Mouse (Mus musculus) testis, postnatal 10 days (tissue): ENCODE results near the gene Il17f.
"Not testable (repeated sequence)": the region's sequence is repeated elsewhere in the genome, so short reads cannot be mapped to it uniquely, and the experiment has no call there.

ENCODE experiments used
- DNase-seq: peaks from one replicate; pipeline ENCODE4 v3.0.0; 2021; ENCODE audit warnings: low spot score

Il17f gene

DNA sequence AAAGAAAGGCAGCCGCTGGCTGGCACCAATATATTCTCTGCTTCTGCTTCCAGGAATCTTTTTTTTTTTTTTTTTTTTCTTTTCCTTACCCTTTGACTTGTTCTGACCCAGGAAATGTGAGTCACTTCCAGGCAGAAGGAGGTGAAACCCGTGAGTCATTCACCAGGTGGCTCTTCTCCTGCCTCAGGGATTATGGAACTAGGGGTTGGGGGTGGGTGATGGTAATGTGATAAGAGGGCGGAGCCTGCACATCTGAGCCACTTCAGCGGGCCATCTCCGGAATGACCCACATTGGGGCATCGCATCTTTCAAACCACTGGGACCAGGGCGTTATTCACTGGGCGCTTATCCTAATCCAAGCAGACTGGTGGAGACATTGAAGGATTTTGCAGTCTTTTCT is 3.4 kb downstream of the Il17f start:
- DNase-seq: no peak

DNA sequence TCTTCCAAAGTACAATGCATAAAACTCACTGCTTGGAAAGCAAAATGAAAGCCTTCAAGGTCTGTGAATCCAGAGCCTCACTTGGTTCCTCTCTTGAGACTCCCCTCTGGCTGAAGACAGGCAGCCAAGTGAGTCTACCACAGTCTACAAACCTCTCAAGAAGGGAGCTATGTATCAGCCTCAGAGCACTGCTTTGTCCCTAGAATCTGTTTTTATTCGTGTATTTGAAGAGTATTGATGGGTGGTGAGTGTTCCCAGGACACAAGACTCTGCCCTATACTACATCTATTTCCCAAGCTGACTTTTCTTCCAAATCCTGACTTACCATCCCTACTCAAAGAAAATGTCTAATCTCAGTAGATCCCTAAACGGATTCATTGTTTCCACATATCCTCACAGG is 12.1 kb downstream of the Il17f start:
- DNase-seq: no peak

DNA sequence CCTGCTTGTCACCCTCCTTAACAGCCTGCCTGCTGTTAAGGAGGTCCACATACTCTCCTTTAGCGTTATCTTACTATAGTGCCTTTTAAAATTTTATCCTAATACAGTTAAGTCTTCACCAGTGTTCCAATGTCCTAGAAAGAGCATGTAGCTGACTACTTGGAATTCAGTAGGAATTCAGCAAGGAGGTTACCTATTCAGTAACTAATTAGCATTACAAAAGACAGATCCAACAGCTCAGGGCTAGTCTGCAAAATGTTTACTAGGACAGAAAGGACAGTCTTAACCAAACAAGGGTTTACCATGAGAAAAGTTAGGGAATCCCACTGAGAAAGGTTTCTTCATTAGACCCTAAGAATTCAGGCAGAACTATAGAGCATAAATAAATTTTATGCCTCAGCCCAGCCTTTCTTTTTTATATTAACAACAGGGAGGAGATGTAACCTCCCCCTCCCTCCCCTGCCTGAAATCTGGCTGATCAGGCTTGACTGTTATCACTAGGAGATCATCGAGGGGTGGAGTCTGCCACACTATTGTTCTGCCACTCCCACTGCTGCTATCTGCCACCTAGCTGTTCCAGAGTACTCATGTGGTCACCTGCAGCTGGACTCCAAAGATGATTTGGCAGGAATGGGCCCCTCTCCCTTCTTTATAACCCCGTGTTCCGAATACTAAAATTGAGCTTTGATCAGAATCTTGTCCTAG is 16.2 kb downstream of the Il17f start:
- not testable (repeated sequence) for DNase-seq

DNA sequence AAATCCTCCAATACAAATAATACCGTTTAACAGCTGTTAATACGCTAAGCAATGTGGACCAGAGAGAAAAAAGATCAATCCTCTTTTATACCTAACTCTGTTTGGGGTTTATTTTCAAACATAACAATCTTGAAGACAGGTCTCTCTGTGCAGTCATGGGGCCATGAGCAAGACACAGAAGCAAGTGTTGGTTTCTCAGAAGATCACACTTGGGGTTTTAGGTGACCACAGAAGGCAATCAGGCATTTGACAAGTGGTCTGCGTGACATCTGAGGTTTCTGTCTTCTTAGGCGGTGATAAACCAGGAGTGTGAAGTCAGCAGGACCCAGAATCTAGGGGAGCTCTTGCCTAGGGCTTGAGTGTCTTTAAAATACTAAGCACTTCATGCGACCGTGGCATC is 23.9 kb downstream of the Il17f start:
- DNase-seq: no peak

DNA sequence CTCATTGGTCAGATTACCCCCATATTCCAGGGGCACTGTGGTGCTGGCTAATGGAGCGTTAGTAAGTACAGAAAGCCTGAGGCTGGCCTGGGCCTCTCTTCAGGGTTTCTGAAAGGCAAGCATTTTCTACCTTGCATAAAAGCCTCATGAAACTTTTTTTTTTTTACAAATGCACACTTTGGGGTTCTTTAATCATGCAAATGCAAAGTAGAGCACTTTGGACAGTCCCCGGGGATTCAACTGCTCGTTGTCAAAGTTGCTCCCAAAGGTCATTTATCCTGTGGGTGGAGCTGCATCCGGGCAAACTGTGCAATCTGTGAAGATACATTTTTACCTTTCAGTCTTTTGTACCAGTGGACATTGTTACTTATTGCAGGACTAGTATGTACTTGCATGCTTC is 29.0 kb downstream of the Il17f start:
- DNase-seq: no peak

DNA sequence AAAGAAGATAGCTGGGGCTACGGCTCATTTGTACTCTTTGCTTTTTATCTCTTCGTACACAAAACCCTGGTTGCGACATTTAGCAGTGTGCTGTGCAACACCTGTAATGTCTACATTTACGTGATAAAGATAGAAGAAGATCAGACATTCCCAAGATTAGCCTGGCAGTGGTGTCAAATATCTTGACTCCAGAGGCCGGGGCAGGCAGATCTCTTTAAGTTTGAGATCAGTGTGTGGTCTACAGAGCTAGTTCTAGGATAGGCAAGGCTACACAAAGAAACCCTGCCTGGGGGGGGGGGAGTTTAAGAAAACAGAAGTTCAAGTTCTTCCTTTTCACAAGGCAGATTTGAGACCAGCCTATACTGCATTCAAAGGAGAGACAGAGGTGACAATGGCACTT is 30.1 kb downstream of the Il17f start:
- no peak for DNase-seq

DNA sequence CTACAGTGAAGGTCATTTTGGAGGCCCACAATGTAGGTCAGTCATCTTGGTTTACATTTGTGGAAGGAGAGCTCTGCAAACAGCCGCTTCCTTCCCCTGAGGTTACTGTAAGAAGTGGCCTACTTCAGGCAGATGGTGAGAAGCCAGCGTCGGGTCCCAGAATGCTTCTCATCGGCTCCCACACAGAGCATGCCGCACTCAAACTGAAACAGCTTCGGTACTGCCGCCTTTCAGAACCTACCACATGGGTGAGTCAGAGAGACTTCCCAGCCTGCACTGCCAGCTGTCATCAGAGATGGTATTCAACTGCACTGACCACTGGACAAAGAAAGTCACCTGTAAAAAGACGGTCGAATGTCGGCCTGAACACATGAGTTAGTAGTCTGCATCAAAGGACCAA is 30.6 kb downstream of the Il17f start:
- DNase-seq: no peak

DNA sequence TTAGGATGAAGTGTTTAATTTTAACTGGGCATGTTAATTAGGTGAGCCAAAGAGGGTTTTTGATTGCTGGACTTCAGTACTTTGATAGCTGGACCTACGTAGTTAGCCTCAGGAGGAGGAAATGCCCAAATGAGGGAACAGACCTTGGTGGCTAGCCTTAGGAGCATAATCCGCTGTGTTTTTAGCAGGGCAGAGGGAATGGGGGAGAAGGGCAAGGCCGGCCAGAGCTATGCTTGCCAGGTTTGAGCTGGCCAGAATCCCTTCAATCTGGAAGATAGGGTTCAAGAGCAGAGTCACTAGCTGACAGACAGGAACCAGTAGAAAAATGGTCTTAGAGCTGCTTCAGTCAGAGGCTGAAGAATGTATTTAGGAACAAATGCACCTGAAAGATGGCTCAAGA is 32.8 kb downstream of the Il17f start:
- no peak for DNase-seq

DNA sequence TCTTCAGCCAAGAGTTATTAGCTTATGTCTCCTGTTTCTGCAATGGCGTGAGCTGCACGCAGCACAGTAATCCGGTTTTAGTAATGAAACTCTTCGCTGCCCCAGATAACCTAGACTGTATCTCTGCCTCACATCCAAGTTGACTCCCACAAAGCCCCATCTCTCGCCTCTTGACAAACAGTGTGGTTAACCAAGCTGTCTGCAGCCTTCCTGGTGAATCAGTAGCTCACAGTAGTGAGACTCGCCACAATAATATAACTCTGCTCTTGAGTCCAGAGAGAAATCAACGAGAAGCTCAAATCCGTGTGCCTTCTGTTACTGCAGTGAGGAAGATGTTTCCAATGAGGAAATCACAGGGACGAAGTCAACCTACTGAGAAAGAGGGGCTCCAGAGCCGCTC is 36.0 kb downstream of the Il17f start:
- DNase-seq: no peak

DNA sequence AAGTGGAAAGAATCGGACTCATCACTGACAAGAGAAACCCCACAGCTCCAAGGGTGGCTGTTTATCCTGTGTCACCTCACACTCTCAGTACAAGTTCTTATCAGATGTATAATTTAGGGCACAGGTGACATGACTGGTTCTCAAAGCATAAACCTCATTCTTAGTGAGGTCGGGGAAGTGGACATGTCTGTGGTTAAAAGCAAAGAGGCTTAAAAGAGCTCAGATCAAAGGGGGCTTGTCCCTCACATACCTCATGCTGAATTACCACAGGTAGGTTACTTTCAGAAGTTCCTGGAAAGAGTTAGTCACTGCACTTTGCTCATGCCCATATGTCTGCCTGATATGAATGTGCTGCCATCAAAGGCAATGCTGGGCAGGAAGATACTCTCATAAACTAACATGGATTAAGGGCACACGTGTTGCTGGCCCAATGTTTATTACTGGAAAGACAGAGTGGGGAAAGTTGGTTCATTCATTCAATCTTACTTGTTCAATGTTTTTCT is 49.9 kb downstream of the Il17f start:
- no peak for DNase-seq

DNA sequence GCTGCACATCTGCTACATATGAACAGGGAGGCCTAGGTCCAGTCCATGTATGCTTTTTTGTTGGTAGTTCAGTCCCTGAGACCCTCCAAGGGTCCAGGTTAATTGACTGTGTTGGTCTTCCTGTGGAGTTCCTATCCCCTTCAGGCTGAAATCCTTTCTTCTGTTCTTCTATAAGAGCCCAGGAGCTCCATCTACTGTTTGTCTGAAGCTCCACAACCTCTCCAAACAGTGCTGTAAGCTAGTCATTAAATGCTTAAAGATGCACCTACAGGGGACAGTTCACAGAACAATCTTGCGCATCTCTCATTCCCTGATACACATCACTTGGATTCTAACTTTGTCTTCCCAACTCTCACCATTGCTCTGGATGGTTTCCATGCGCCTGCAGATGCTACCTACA is 51.9 kb downstream of the Il17f start:
- no peak for DNase-seq

DNA sequence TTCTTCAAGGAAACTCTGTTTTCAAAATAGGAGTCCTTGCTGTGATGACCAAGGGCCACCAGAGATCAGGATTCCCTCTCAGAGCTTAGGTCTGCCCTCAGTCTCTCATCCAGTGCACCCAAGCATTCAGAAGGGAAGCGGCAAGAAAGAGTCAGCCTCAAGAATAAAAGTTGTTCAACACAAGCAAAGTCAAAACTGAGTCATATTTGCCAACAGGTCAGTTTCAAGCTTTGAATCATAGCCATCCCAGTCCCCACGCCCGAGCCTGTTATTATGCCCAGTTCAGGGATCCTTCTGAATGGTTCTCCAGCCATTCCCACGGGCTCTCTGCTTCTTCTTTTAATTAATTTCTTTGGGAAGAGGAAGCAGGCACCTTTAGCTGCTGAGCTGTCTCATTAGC is 53.8 kb downstream of the Il17f start:
- DNase-seq: no peak

DNA sequence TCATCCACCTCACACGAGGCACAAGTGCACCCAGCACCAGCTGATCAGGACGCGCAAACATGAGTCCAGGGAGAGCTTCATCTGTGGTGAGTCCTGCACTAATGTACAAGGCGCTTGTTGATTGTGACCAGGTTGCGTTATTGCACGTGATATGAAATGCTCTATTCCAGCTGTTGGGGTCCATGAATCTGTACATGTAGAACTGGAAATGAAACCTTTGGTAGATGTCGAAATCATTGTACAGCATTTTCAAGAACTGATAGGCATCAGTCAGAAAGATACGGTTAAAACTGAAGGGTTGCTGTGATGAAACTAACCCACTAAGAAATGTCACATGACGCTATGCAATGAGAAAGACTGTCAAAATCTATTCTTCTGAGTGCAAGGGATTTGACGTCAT is 59.5 kb downstream of the Il17f start, which contains the start of gene Il17a:
Gene Il17a (plus strand): TSS at position 3 of the 400 bp plus-strand sequence.
- no peak for DNase-seq
